Mouse (Mus musculus) hindbrain, embryonic 16.5 days (tissue): ENCODE results near the gene Mgat4e. TPM values are rescaled to one million over a fixed set of nuclear protein-coding genes. Genes with fewer than 3 reads are reported as not detected.

Experiments used
- ATAC-seq: fragments of 200-750 bp; cut with Nextera tagmentation; 2 replicates; pipeline ENCODE4 v1.8.0; 2017; ENCODE audit warnings: moderate TSS enrichment, moderate library complexity
- H3K27ac ChIP-seq: fragments of 300-500 bp; sonication (generic); 2 replicates; pipeline ENCODE4 v1.5.1; 2014; ENCODE audit warnings: low read depth, mild to moderate bottlenecking, control low read depth, low read length, moderate library complexity
- H3K27me3 ChIP-seq: fragments of 300-500 bp; sonication (generic); replicated peaks from 2 replicates; pipeline ENCODE4 v1.6.1; 2014; ENCODE audit warnings: low read length; ENCODE audit not compliant: control insufficient read depth, insufficient read depth
- H3K36me3 ChIP-seq: fragments of 300-500 bp; sonication (generic); 2 replicates; pipeline ENCODE4 v1.6.1; 2014; ENCODE audit warnings: mild to moderate bottlenecking, low read length, moderate library complexity, mixed read lengths; ENCODE audit not compliant: control insufficient read depth, insufficient read depth
- H3K4me1 ChIP-seq: fragments of 300-500 bp; sonication (generic); 2 replicates; pipeline ENCODE4 v1.6.1; 2014; ENCODE audit warnings: low read depth, low read length; ENCODE audit not compliant: control insufficient read depth, insufficient read depth
- H3K4me2 ChIP-seq: fragments of 300-500 bp; sonication (generic); 2 replicates; pipeline ENCODE4 v1.6.1; 2014; ENCODE audit warnings: mild to moderate bottlenecking, low read length, control low read depth, moderate library complexity
- H3K4me3 ChIP-seq: fragments of 300-500 bp; sonication (generic); 2 replicates; pipeline ENCODE4 v1.5.1; 2014; ENCODE audit warnings: mild to moderate bottlenecking, low read length, control low read depth, moderate library complexity
- H3K9ac ChIP-seq: fragments of 300-500 bp; sonication (generic); 2 replicates; pipeline ENCODE4 v1.6.1; 2014; ENCODE audit warnings: low read depth, mild to moderate bottlenecking, control low read depth, low read length, moderate library complexity
- H3K9me3 ChIP-seq: fragments of 300-500 bp; sonication (generic); 2 replicates; pipeline ENCODE4 v1.6.1; 2014; ENCODE audit warnings: mild to moderate bottlenecking, low read length, moderate library complexity; ENCODE audit not compliant: control insufficient read depth
- WGBS: fragments of 180-500 bp; shearing (Covaris S2); extraction: QIAGEN DNeasy Blood & Tissue Kit; methylation state at CpG from one replicate; pipeline ENCODE4 v1.1.7; 2014; 5-methylcytosine and 5-hydroxymethylcytosine counted together
- polyA plus RNA-seq: library from polyadenylated mRNA; unstranded; fragments of >200 nt; fragmentation: Nextera tagmentation; extraction: Ambion mirVana; gene quantifications from 2 replicates; pipeline ENCODE4 v1.2.1, GENCODE M21; 2015

The Mgat4e gene
- polyA plus RNA-seq, 1 experiment from 2014 or later = not detected

- no peak for ATAC-seq
- H3K27me3 ChIP-seq = no peaks in the 10 kb centered on the region
- 49% methylated on average over 3 of the region's 3 CpGs for WGBS
Measured at GRCm38 (mm10) chr1:134570631-134571030, 21.1 kb upstream of the Mgat4e start.

GRCm38 (mm10) chr1:134570171-134570570, 20.7 kb upstream of the Mgat4e start:
- Histone ChIP-seq H3K27ac (no peak overlapping the region), H3K9me3 (no peaks in the 10 kb centered on the region), H3K4me2 (no peak overlapping the region), H3K27me3 (no peaks in the 10 kb centered on the region), H3K4me3 (no peak overlapping the region), H3K4me1 (no peaks in the 10 kb centered on the region; the same call in none of the 2 replicates), H3K36me3 (no peaks in the 10 kb centered on the region), H3K9ac (no peak overlapping the region)
- ATAC-seq = peak; percentile 28; the same call in 1 of the 2 replicates
- WGBS = 90% methylated on average over 9 of the region's 9 CpGs

More at GRCm38 (mm10) chr1:134570631-134571030, 21.1 kb upstream of the Mgat4e start:
- Histone ChIP-seq H3K9ac (no peak overlapping the region), H3K9me3 (no peaks in the 10 kb centered on the region), H3K36me3 (no peaks in the 10 kb centered on the region), H3K4me2 (no peak overlapping the region), H3K4me1 (no peaks in the 10 kb centered on the region; the same call in none of the 2 replicates), H3K27ac (no peak overlapping the region), H3K4me3 (no peak overlapping the region)

- no peak for ATAC-seq
- Histone ChIP-seq H3K36me3 (no peaks in the 10 kb centered on the region), H3K4me2 (no peak overlapping the region), H3K9ac (no peak overlapping the region), H3K27me3 (no peaks in the 10 kb centered on the region), H3K4me1 (peaks cover 9% of the 10 kb centered on the region), H3K27ac (no peak overlapping the region), H3K4me3 (no peak overlapping the region), H3K9me3 (no peaks in the 10 kb centered on the region)
- 43% methylated on average over 1 of the region's 1 CpGs for WGBS
Measured at GRCm38 (mm10) chr1:134567511-134567910, 18.0 kb upstream of the Mgat4e start.

- no peak overlapping the region for H3K27ac ChIP-seq
- H3K9me3 ChIP-seq = no peaks in the 10 kb centered on the region
- H3K9ac ChIP-seq = no peak overlapping the region
- H3K4me3 ChIP-seq = no peak overlapping the region
- no peak overlapping the region for H3K4me2 ChIP-seq
- H3K36me3 ChIP-seq = no peaks in the 10 kb centered on the region
- peaks cover 17% of the 10 kb centered on the region for H3K4me1 ChIP-seq
- WGBS = 88% methylated on average over 3 of the region's 3 CpGs
- no peak for ATAC-seq
- no peaks in the 10 kb centered on the region for H3K27me3 ChIP-seq
Measured at GRCm38 (mm10) chr1:134563726-134564125, 14.2 kb upstream of the Mgat4e start.

GRCm38 (mm10) chr1:134562457-134562856, 13.0 kb upstream of the Mgat4e start:
- ATAC-seq = no peak
- peaks cover 17% of the 10 kb centered on the region for H3K4me1 ChIP-seq
- H3K4me3 ChIP-seq = peak overlapping the region; percentile 100
- H3K27ac ChIP-seq = no peak overlapping the region
- H3K36me3 ChIP-seq = no peaks in the 10 kb centered on the region
- H3K9me3 ChIP-seq = no peaks in the 10 kb centered on the region
- H3K9ac ChIP-seq = peak overlapping the region; percentile 99; the same call in 1 of the 2 replicates
- H3K4me2 ChIP-seq = peak overlapping the region; percentile 69
- H3K27me3 ChIP-seq = no peaks in the 10 kb centered on the region

GRCm38 (mm10) chr1:134561770-134562143, 12.3 kb upstream of the Mgat4e start:
- WGBS = 6% methylated on average over 7 of the region's 7 CpGs
- Histone ChIP-seq H3K4me2 (peak overlapping the region; percentile 69), H3K4me3 (peak overlapping the region; percentile 100), H3K36me3 (no peaks in the 10 kb centered on the region), H3K4me1 (peaks cover 20% of the 10 kb centered on the region), H3K9ac (peak overlapping the region; percentile 99), H3K27ac (peak overlapping the region; percentile 93), H3K27me3 (no peaks in the 10 kb centered on the region), H3K9me3 (no peaks in the 10 kb centered on the region)
- ATAC-seq = no peak

- Histone ChIP-seq H3K36me3 (no peaks in the 10 kb centered on the region), H3K4me1 (peaks cover 20% of the 10 kb centered on the region), H3K9ac (peak overlapping the region; percentile 99), H3K4me2 (peak overlapping the region; percentile 69), H3K27ac (peak overlapping the region; percentile 93), H3K9me3 (no peaks in the 10 kb centered on the region), H3K27me3 (no peaks in the 10 kb centered on the region), H3K4me3 (peak overlapping the region; percentile 100)
- WGBS = 1% methylated on average over 44 of the region's 76 CpGs
- ATAC-seq = 0 out of 2 replicates have a peak, but pooled peaks have one; percentile 2
Measured at GRCm38 (mm10) chr1:134560801-134561769, 11.6 kb upstream of the Mgat4e start.

- Histone ChIP-seq H3K27me3 (no peaks in the 10 kb centered on the region), H3K27ac (peak overlapping the region; percentile 93), H3K4me3 (peak overlapping the region; percentile 100), H3K9me3 (no peaks in the 10 kb centered on the region), H3K4me2 (peak overlapping the region; percentile 69), H3K36me3 (no peaks in the 10 kb centered on the region), H3K9ac (peak overlapping the region; percentile 99), H3K4me1 (peaks cover 27% of the 10 kb centered on the region)
- 0% methylated on average over 34 of the region's 50 CpGs for WGBS
- ATAC-seq = no peak
Measured at GRCm38 (mm10) chr1:134560396-134560795, 10.9 kb upstream of the Mgat4e start.

GRCm38 (mm10) chr1:134559976-134560375, 10.5 kb upstream of the Mgat4e start, which contains the start of gene Kdm5b:
Kdm5b (plus strand) TSS chr1:134560171.
- no peaks in the 10 kb centered on the region for H3K9me3 ChIP-seq
- no peaks in the 10 kb centered on the region for H3K27me3 ChIP-seq
- peaks cover 27% of the 10 kb centered on the region for H3K4me1 ChIP-seq
- peak within 1 kb of the TSS; percentile 93 for H3K27ac ChIP-seq
- peak; percentile 11; the same call in 1 of the 2 replicates for ATAC-seq
- H3K4me3 ChIP-seq = peak within 1 kb of the TSS; percentile 100
- no peaks in the 10 kb centered on the region for H3K36me3 ChIP-seq
- WGBS = under 1% methylated on average over 19 of the region's 34 CpGs
- peak within 1 kb of the TSS; percentile 69 for H3K4me2 ChIP-seq
- peak within 1 kb of the TSS; percentile 99 for H3K9ac ChIP-seq
